Mouse (Mus musculus): ENCODE results near the gene Mrap.

The Mrap gene

GRCm38 (mm10) chr16:90738092-90738956 is at the start of gene Mrap:
TSS of gene Mrap (plus strand) at chr16:90738207.
- DNase-seq (ENCODE audit: low spot score), result no peak

GRCm38 (mm10) chr16:90692704-90693385 is 45.2 kb upstream of the Mrap start:
- no peak for DNase-seq (ENCODE audit: low spot score)

GRCm38 (mm10) chr16:90693625-90694024 is 44.4 kb upstream of the Mrap start:
- DNase-seq (ENCODE audit: low spot score), result no peak

- DNase-seq (ENCODE audit: low spot score), result no peak
Observed at GRCm38 (mm10) chr16:90694719-90695118, 43.3 kb upstream of the Mrap start.

- no peak for DNase-seq (ENCODE audit: low spot score)
Observed at GRCm38 (mm10) chr16:90695121-90695520, 42.9 kb upstream of the Mrap start.

- no peak for DNase-seq (ENCODE audit: low spot score)
Observed at GRCm38 (mm10) chr16:90696306-90696705, 41.7 kb upstream of the Mrap start.

- no peak for DNase-seq (ENCODE audit: low spot score)
Observed at GRCm38 (mm10) chr16:90699390-90699789, 38.6 kb upstream of the Mrap start.

GRCm38 (mm10) chr16:90701541-90701940 is 36.5 kb upstream of the Mrap start:
- no peak for DNase-seq (ENCODE audit: low spot score)

- DNase-seq (ENCODE audit: low spot score), result no peak
Observed at GRCm38 (mm10) chr16:90703646-90704045, 34.4 kb upstream of the Mrap start.

- no peak for DNase-seq (ENCODE audit: low spot score)
Observed at GRCm38 (mm10) chr16:90704161-90704825, 33.7 kb upstream of the Mrap start.

GRCm38 (mm10) chr16:90706279-90706678 is 31.7 kb upstream of the Mrap start:
- DNase-seq (ENCODE audit: low spot score), result no peak

- no peak for DNase-seq (ENCODE audit: low spot score)
Observed at GRCm38 (mm10) chr16:90709711-90710289, 28.2 kb upstream of the Mrap start.

- no peak for DNase-seq (ENCODE audit: low spot score)
Observed at GRCm38 (mm10) chr16:90710313-90710712, 27.7 kb upstream of the Mrap start.

GRCm38 (mm10) chr16:90724051-90724450 is 14.0 kb upstream of the Mrap start:
- no peak for DNase-seq (ENCODE audit: low spot score)

GRCm38 (mm10) chr16:90726600-90727227 is 11.3 kb upstream of the Mrap start:
- no peak for DNase-seq (ENCODE audit: low spot score)

GRCm38 (mm10) chr16:90727233-90728115 is 10.5 kb upstream of the Mrap start, which contains the start of gene Mis18a:
TSS of gene Mis18a (minus strand) at chr16:90727404.
- peak; percentile 86 for DNase-seq (ENCODE audit: low spot score)

- DNase-seq (ENCODE audit: low spot score), result no peak
Observed at GRCm38 (mm10) chr16:90735611-90736010, 2.4 kb upstream of the Mrap start.

GRCm38 (mm10) chr16:90736672-90737270 is 1.2 kb upstream of the Mrap start:
- DNase-seq (ENCODE audit: low spot score), result no peak

GRCm38 (mm10) chr16:90747143-90747542 is 9.1 kb downstream of the Mrap start:
- DNase-seq (ENCODE audit: low spot score), result no peak

GRCm38 (mm10) chr16:90748169-90748568 is 10.2 kb downstream of the Mrap start:
- DNase-seq (ENCODE audit: low spot score), result no peak

Data from urinary bladder, postnatal 10 days (tissue).